Mouse (Mus musculus): ENCODE results near the gene Sesn1. TPM values are rescaled to one million over a fixed set of nuclear protein-coding genes. Genes with fewer than 3 reads are reported as not detected.
"Not testable (repeated sequence)": the region's sequence is repeated elsewhere in the genome, so short reads cannot be mapped to it uniquely, and the experiment has no call there.

The Sesn1 gene
- polyA plus RNA-seq, 1 experiment from 2014 or later = 28.6 TPM

DNA sequence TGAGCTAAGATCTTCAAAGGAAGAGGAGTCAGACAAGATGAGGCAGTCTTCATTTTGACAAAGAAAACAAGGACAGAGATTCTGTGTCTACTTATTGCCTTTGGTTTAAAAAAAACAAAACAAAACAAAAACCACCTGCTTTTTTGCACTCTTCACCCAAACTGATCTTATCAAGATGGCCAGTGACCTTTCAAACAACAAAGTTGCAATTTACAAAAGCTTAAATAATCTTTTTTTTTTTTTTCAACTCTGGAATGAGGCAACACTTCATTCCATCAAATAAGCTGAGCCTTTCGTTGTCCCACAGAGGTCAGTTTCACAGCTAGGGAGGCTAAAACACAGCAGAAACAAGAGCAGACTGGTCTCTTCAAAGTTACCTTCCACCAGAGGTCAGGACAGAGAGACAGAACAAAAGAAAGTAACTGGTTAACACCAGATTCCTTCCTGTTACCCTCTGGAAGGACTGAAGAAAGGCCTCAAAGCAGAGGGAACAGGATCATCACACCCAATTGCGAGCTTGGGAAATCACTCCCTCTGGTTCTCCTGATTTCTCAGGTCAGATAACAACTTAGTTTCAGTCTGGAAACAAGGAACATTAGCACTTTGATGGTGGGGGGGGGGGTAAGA lies 3.9 kb upstream of the Sesn1 start:
- ATAC-seq (no peak), DNase-seq (ENCODE audit: low read depth, low spot score) (no peak)
- CTCF ChIA-PET = interaction anchor here (1.2 to 2.3 kb wide), 4 partner anchors 11 to 116 kb away, joined by 3 to 6 read pairs (median 4); no protein-coding TSS in a partner anchor
- POLR2A ChIA-PET = no interaction called here
- in situ Hi-C loops (cut with MboI; ENCODE audit: low pct_unique_long_range_greater_than_20kb) = loop anchor here (10.0 kb wide), 1 partner anchor 281 kb away; no protein-coding TSS in a partner anchor
- no peak for TF ChIP-seq CTCF (IDR thresholded peaks at IDR 0.05)
- no peaks in the 10 kb centered on the region for H3K27me3 ChIP-seq

GRCm38 (mm10) chr10:41809080-41809770 lies 510 bp upstream of the Sesn1 start:
- CTCF ChIA-PET = no interaction called here
- no peak for TF ChIP-seq CTCF (IDR thresholded peaks at IDR 0.05)
- no peaks in the 10 kb centered on the region for H3K27me3 ChIP-seq
- DNase-seq (ENCODE audit: low read depth, low spot score) (no peak), ATAC-seq (peak; percentile 57)
- POLR2A ChIA-PET = no interaction called here
- in situ Hi-C loops (cut with MboI; ENCODE audit: low pct_unique_long_range_greater_than_20kb) = loop anchor here (10.0 kb wide), 1 partner anchor 284 kb away; no protein-coding TSS in a partner anchor

- ATAC-seq = peak; percentile 6
- no peak for TF ChIP-seq CTCF (IDR thresholded peaks at IDR 0.05)
- no peak for DNase-seq (ENCODE audit: low read depth, low spot score)
- in situ Hi-C loops (cut with MboI; ENCODE audit: low pct_unique_long_range_greater_than_20kb) = no loop called here
- POLR2A ChIA-PET = no interaction called here
- H3K27me3 ChIP-seq = no peaks in the 10 kb centered on the region
- CTCF ChIA-PET = interaction anchor here (1.2 to 2.5 kb wide), 2 partner anchors 14 to 20 kb away, joined by 4 to 6 read pairs; no protein-coding TSS in a partner anchor
These were observed 1.1 kb downstream of the Sesn1 start for GRCm38 (mm10) chr10:41810564-41811455.

DNA sequence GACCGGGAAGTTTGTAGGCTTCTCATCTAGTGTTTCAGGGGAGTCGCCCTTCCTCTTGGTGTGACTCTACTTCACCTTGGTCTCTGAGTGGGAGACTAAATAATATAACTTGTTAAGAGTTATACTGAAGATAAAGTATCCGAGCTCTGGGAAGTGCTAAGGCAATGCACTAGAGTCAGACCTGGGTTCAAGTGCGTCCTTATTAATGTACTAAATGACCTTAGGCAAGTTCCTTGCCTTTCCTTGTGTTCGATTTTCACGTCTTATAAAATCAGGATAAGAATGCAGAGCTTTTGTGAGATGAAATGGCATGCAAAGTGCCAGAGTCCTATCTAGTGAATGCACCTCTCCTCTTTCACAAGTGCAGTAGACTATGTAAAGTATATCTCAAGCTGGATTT lies 2.8 kb downstream of the Sesn1 start:
- ATAC-seq (no peak), DNase-seq (ENCODE audit: low read depth, low spot score) (no peak)
- POLR2A ChIA-PET = no interaction called here
- H3K27me3 ChIP-seq = no peaks in the 10 kb centered on the region
- TF ChIP-seq CTCF (IDR thresholded peaks at IDR 0.05) = no peak
- in situ Hi-C loops (cut with MboI; ENCODE audit: low pct_unique_long_range_greater_than_20kb) = no loop called here
- CTCF ChIA-PET = interaction anchor here (1.2 to 2.5 kb wide), 2 partner anchors 12 to 121 kb away, joined by 3 to 6 read pairs; no protein-coding TSS in a partner anchor

GRCm38 (mm10) chr10:41814305-41814853 lies 4.6 kb downstream of the Sesn1 start:
- DNase-seq (ENCODE audit: low read depth, low spot score) = no peak
- no peak for TF ChIP-seq CTCF (IDR thresholded peaks at IDR 0.05)
- CTCF ChIA-PET = no interaction called here
- no peak for ATAC-seq
- POLR2A ChIA-PET = no interaction called here
- in situ Hi-C loops (cut with MboI; ENCODE audit: low pct_unique_long_range_greater_than_20kb) = no loop called here
- no peaks in the 10 kb centered on the region for H3K27me3 ChIP-seq

DNA sequence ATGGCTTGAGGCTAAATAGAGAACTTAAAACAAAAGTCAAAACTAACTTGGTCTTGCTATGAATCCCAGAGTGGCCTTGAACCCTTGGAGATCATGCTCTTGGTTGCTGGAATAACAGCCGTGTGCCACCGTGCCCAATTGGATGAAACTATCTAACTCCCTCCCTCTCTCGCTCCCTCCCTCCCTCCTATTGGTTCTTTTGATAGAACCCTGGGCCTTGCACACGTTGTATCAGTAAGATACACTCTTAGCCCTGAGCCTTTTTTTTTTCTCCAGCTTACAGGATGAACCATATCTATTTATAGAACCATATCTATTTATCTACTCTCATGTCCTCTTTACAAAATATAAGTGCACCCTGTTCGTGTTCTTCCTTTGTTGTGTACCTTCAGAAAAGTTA lies 6.8 kb downstream of the Sesn1 start:
- DNase-seq (ENCODE audit: low read depth, low spot score) (no peak), ATAC-seq (no peak)
- CTCF ChIA-PET = no interaction called here
- POLR2A ChIA-PET = interaction anchor here (0.6 kb wide), 1 partner anchor 294 kb away, joined by 3 read pairs; no protein-coding TSS in a partner anchor
- in situ Hi-C loops (cut with MboI; ENCODE audit: low pct_unique_long_range_greater_than_20kb) = no loop called here
- TF ChIP-seq CTCF (IDR thresholded peaks at IDR 0.05) = no peak
- H3K27me3 ChIP-seq = no peaks in the 10 kb centered on the region

- ChIA-PET CTCF (interaction anchor here (1.1 to 1.2 kb wide), 2 partner anchors 12 to 13 kb away, joined by 3 read pairs; no protein-coding TSS in a partner anchor), POLR2A (interaction anchor here (0.6 kb wide), 1 partner anchor 685 kb away, joined by 4 read pairs; no protein-coding TSS in a partner anchor)
- in situ Hi-C loops (cut with MboI; ENCODE audit: low pct_unique_long_range_greater_than_20kb) = no loop called here
- H3K27me3 ChIP-seq = no peaks in the 10 kb centered on the region
- no peak for TF ChIP-seq CTCF (IDR thresholded peaks at IDR 0.05)
- DNase-seq (ENCODE audit: low read depth, low spot score) = no peak
- ATAC-seq = no peak
These were observed 8.4 kb downstream of the Sesn1 start for GRCm38 (mm10) chr10:41818036-41818732.

- ATAC-seq; in situ Hi-C loops (cut with MboI; ENCODE audit: low pct_unique_long_range_greater_than_20kb); DNase-seq (ENCODE audit: low read depth, low spot score); H3K27me3 ChIP-seq: not testable (repeated sequence)
- POLR2A ChIA-PET = interaction anchor here (0.6 kb wide), 1 partner anchor 684 kb away, joined by 4 read pairs; no protein-coding TSS in a partner anchor
- CTCF ChIA-PET = interaction anchor here (1.1 to 1.2 kb wide), 2 partner anchors 12 to 13 kb away, joined by 3 read pairs; no protein-coding TSS in a partner anchor
These were observed 9.0 kb downstream of the Sesn1 start for GRCm38 (mm10) chr10:41818733-41819070.

DNA sequence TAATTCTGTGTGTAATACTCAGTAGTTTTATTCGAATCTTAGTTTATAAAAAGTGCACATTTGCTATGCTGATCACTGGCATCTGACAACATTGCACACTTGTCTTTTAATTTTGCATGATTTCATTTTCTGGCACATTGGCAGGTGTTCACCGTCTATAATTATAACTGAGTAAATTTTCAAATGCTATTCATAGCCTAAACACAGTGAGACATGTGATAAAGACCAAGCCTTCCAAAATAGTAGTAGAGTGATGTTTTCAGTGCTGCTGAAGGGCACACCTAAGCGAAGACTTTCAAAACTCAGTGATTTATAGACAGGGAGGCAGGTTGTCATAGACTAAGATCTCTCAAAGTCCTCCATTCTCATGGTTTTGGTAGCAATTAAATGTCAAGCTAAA lies 9.6 kb downstream of the Sesn1 start:
- in situ Hi-C loops (cut with MboI; ENCODE audit: low pct_unique_long_range_greater_than_20kb) = no loop called here
- no peaks in the 10 kb centered on the region for H3K27me3 ChIP-seq
- DNase-seq (ENCODE audit: low read depth, low spot score) (no peak), ATAC-seq (no peak)
- no peak for TF ChIP-seq CTCF (IDR thresholded peaks at IDR 0.05)
- ChIA-PET POLR2A (no interaction called here), CTCF (interaction anchor here (1.1 kb wide), 1 partner anchor 12 kb away, joined by 3 read pairs; no protein-coding TSS in a partner anchor)

GRCm38 (mm10) chr10:41820401-41820800 lies 10.7 kb downstream of the Sesn1 start:
- CTCF ChIA-PET = no interaction called here
- POLR2A ChIA-PET = no interaction called here

More at GRCm38 (mm10) chr10:41820401-41820800, 10.7 kb downstream of the Sesn1 start:
- in situ Hi-C loops (cut with MboI; ENCODE audit: low pct_unique_long_range_greater_than_20kb) = no loop called here
- DNase-seq (ENCODE audit: low read depth, low spot score) (no peak), ATAC-seq (no peak)
- no peaks in the 10 kb centered on the region for H3K27me3 ChIP-seq
- TF ChIP-seq CTCF (IDR thresholded peaks at IDR 0.05) = no peak

Measured in Patski (cell line).